Mouse (Mus musculus): Measurements from ENCODE around the gene Fam187b. TPM values are rescaled to one million over a fixed set of nuclear protein-coding genes. Genes with fewer than 3 reads are reported as not detected.
A peak's percentile ranks its signal among the peaks of the same experiment; 100 is the strongest.

The Fam187b gene
- total and polyA plus RNA-seq, 3 experiments, result not detected

DNA sequence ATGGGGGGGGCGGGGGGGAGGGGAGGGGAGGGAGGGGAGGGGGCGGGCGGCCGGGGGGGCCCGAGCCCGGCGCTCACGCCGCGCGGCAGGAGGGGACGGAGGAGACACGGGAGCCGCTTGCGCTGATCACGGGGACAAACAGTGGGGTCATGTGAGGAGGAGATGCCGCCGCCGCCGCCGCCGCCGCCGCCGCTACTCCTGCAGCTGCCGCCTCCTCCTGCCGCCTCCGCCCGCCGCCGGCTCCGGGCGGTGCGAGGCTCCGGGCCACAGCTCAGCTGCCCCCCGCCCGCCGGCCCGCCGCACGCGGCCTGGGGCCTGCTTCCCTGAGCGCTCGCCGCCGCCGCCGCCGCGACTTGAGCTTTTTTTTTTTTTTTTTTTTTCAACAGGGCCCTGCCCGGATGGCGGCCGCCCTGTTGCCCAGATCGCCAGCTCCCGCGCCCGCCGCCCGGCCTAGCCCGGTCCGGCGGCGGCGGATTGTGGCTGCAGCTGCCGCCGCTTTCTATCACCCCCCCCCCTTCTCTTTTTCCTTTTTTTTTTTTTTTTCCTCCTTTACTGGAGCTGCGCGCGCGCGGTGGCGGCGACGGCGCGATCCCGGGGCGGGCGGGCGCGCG, 16.7 kb upstream of the Fam187b start, which contains the start of gene Usf2:
Gene Usf2 (minus strand): TSS at position 48 of the 611 bp plus-strand sequence.
- TF ChIP-seq GATA1 (IDR thresholded peaks at IDR 0.05; ENCODE audit: low read depth, low read length) (no peak), MXI1 (IDR thresholded peaks at IDR 0.05; ENCODE audit: low read depth, low read length) (peak; percentile 54; the same call in 1 of the 2 replicates), NELFE (IDR thresholded peaks at IDR 0.05; ENCODE audit: low read depth, low read length) (no peak; the same call in 1 of the 2 replicates), BHLHE40 (IDR thresholded peaks at IDR 0.05; ENCODE audit: borderline replicate concordance, low read depth, low read length) (no peak), JUND (IDR thresholded peaks at IDR 0.05; ENCODE audit: low read depth, low read length) (no peak), USF1 (IDR thresholded peaks at IDR 0.05; ENCODE audit: low read depth, low read length) (peak; percentile 86), UBTF (IDR thresholded peaks at IDR 0.05; ENCODE audit: borderline replicate concordance, insufficient read depth, low read depth, low read length) (no peak), ZNF384 (IDR thresholded peaks at IDR 0.05; ENCODE audit: low read depth, low read length) (peak; percentile 86), MEF2A (IDR thresholded peaks at IDR 0.05; ENCODE audit: extremely low read depth, insufficient replicate concordance, low read depth, low read length, poor library complexity, severe bottlenecking) (no peak), TAL1 (IDR thresholded peaks at IDR 0.05; ENCODE audit: low read length) (no peak), USF2 (IDR thresholded peaks at IDR 0.05; ENCODE audit: borderline replicate concordance in 1 of 2, insufficient read depth in 1 of 2, low read depth in 1 of 2, low read length in 2 of 2) (peak in 1 of 2 experiments; percentile 66; a peak in 2 of 4 replicates), ZMIZ1 (IDR thresholded peaks at IDR 0.05; ENCODE audit: low read depth, low read length) (no peak), HCFC1 (IDR thresholded peaks at IDR 0.05; ENCODE audit: low read depth, low read length) (no peak), MYC (IDR thresholded peaks at IDR 0.05; ENCODE audit: low read depth, low read length) (no peak)
- peak; percentile 70 for DNase-seq (ENCODE audit: low read depth, low spot score)

DNA sequence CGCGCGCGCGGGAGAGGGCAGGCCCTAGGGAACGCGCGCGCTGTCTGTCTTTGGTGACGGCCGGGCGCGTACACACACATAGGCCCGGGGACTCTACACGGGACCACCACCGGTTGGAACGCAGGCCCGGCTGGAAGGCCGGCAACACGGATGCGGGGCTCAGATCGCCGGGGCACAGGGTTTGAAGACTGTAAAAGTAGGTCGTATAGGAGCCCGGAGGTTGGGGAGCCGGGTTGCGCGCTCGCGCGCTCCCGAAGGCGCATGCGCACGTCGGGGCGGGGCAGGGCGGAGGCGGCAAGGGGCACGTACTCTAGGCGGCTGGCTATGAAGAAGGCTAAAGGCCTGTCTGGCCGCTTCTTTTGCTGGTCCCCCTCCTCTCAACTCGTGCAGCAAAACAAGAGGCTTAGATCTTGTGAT, 16.2 kb upstream of the Fam187b start:
- peak; percentile 91 for DNase-seq (ENCODE audit: low read depth, low spot score)
- H3K4me3 ChIP-seq (ENCODE audit: control insufficient read depth in 1 of 2, insufficient read depth in 1 of 2, low read depth in 2 of 2, low read length in 2 of 2), result peak overlapping the region; percentile 77 to 94
- TF ChIP-seq CHD1 (IDR thresholded peaks at IDR 0.05; ENCODE audit: low read depth, low read length) (no peak), TCF12 (IDR thresholded peaks at IDR 0.05; ENCODE audit: low read depth, low read length) (no peak), ZC3H11A (IDR thresholded peaks at IDR 0.05; ENCODE audit: low read depth, low read length) (no peak), MAFK (IDR thresholded peaks at IDR 0.05; ENCODE audit: borderline replicate concordance, low read depth, low read length) (no peak), TBP (IDR thresholded peaks at IDR 0.05; ENCODE audit: low read depth, low read length) (peak; percentile 67; the same call in 1 of the 2 replicates), POLR2AphosphoS2 (IDR thresholded peaks at IDR 0.05; ENCODE audit: low read length) (peak; percentile 88), HCFC1 (IDR thresholded peaks at IDR 0.05; ENCODE audit: low read depth, low read length) (peak; percentile 29; the same call in 1 of the 2 replicates), JUND (IDR thresholded peaks at IDR 0.05; ENCODE audit: low read depth, low read length) (no peak), NELFE (IDR thresholded peaks at IDR 0.05; ENCODE audit: low read depth, low read length) (peak; percentile 64), CHD2 (IDR thresholded peaks at IDR 0.05; ENCODE audit: low read length) (no peak), EP300 (IDR thresholded peaks at IDR 0.05; ENCODE audit: low read depth in 1 of 2, low read length in 2 of 2) (no peak), TAL1 (IDR thresholded peaks at IDR 0.05; ENCODE audit: low read length) (no peak), MXI1 (IDR thresholded peaks at IDR 0.05; ENCODE audit: low read depth, low read length) (peak; percentile 23; the same call in 1 of the 2 replicates), GATA1 (IDR thresholded peaks at IDR 0.05; ENCODE audit: low read depth, low read length) (no peak), POLR2AphosphoS5 (IDR thresholded peaks at IDR 0.05; ENCODE audit: borderline replicate concordance, low read depth, low read length) (no peak), MYC (IDR thresholded peaks at IDR 0.05; ENCODE audit: low read depth, low read length) (no peak), MYB (IDR thresholded peaks at IDR 0.05; ENCODE audit: low read depth, low read length) (no peak), UBTF (IDR thresholded peaks at IDR 0.05; ENCODE audit: borderline replicate concordance, insufficient read depth, low read depth, low read length) (no peak), GABPA (IDR thresholded peaks at IDR 0.05; ENCODE audit: low read depth, low read length) (no peak), BHLHE40 (IDR thresholded peaks at IDR 0.05; ENCODE audit: borderline replicate concordance, low read depth, low read length) (no peak), KAT2A (conservative IDR thresholded peaks at IDR 0.05; ENCODE audit: low read depth, low read length) (no peak), SIN3A (IDR thresholded peaks at IDR 0.05; ENCODE audit: low read length) (0 out of 2 replicates have a peak, but pooled peaks have one; percentile 32)

More for the DNA sequence above, 16.7 kb upstream of the Fam187b start, which contains the start of gene Usf2:
- peak within 1 kb of the TSS; percentile 90 for H3K27ac ChIP-seq (ENCODE audit: control insufficient read depth, low read depth, low read length)
- no peaks in the 10 kb centered on the region for H3K9me3 ChIP-seq (replicated peaks; ENCODE audit: insufficient read depth, low read length)
- H3K4me3 ChIP-seq (ENCODE audit: control insufficient read depth in 1 of 2, insufficient read depth in 1 of 2, low read depth in 2 of 2, low read length in 2 of 2), result peak within 1 kb of the TSS; percentile 85 to 97
- peaks cover 18% of the 10 kb centered on the region for H3K79me2 ChIP-seq (ENCODE audit: control insufficient read depth, insufficient read depth, low read length, poor library complexity)
- H3K27me3 ChIP-seq (ENCODE audit: control insufficient read depth in 1 of 2, insufficient read depth in 2 of 2, low read length in 2 of 2), result no peaks in the 10 kb centered on the region
- peaks cover 2 to 9% of the 10 kb centered on the region in 2 experiments; a peak in 3 of 4 replicates for H3K36me3 ChIP-seq (ENCODE audit: control insufficient read depth in 1 of 2, insufficient read depth in 2 of 2, low read length in 2 of 2)
- H3K9ac ChIP-seq (ENCODE audit: control insufficient read depth, low read depth, low read length, poor library complexity, severe bottlenecking), result peak within 1 kb of the TSS; percentile 98
- H3K4me1 ChIP-seq (ENCODE audit: control insufficient read depth in 1 of 2, insufficient read depth in 2 of 2, low read length in 2 of 2), result peaks cover 0 to 11% of the 10 kb centered on the region in 2 experiments; a peak in 1 of 4 replicates

More for the DNA sequence above, 16.2 kb upstream of the Fam187b start:
- no peaks in the 10 kb centered on the region for H3K27me3 ChIP-seq (ENCODE audit: control insufficient read depth in 1 of 2, insufficient read depth in 2 of 2, low read length in 2 of 2)
- H3K9ac ChIP-seq (ENCODE audit: control insufficient read depth, low read depth, low read length, poor library complexity, severe bottlenecking), result peak overlapping the region; percentile 98
- H3K4me1 ChIP-seq (ENCODE audit: control insufficient read depth in 1 of 2, insufficient read depth in 2 of 2, low read length in 2 of 2), result peaks cover 0 to 11% of the 10 kb centered on the region in 2 experiments; a peak in 1 of 4 replicates
- peaks cover 2 to 9% of the 10 kb centered on the region in 2 experiments; a peak in 3 of 4 replicates for H3K36me3 ChIP-seq (ENCODE audit: control insufficient read depth in 1 of 2, insufficient read depth in 2 of 2, low read length in 2 of 2)
- H3K27ac ChIP-seq (ENCODE audit: control insufficient read depth, low read depth, low read length), result peak overlapping the region; percentile 90
- H3K9me3 ChIP-seq (replicated peaks; ENCODE audit: insufficient read depth, low read length), result no peaks in the 10 kb centered on the region
- H3K79me2 ChIP-seq (ENCODE audit: control insufficient read depth, insufficient read depth, low read length, poor library complexity), result peaks cover 18% of the 10 kb centered on the region

Data from MEL (cell line).